Mouse (Mus musculus) cerebellum, adult 2 months (tissue): ENCODE results near the gene Ccl28. TPM values are rescaled to one million over a fixed set of nuclear protein-coding genes. Genes with fewer than 3 reads are reported as not detected.
"Not testable (repeated sequence)": the region's sequence is repeated elsewhere in the genome, so short reads cannot be mapped to it uniquely, and the experiment has no call there.

Experiments used
- DNase-seq, 2 experiments: peaks; one replicate each; pipeline ENCODE4 v3.0.0; 2021
- H3K27ac ChIP-seq: fragments of 200-500 bp; 2 replicates; pipeline ENCODE4 v1.5.1; 2012; ENCODE audit warnings: low read length, control low read depth, inconsistent platforms; ENCODE audit not compliant: insufficient read depth
- H3K27me3 ChIP-seq: fragments of 200-500 bp; 2 replicates; pipeline ENCODE4 v1.6.1; 2012; ENCODE audit warnings: inconsistent platforms, mild to moderate bottlenecking, low read length, moderate library complexity; ENCODE audit not compliant: control insufficient read depth, insufficient read depth
- H3K4me1 ChIP-seq: fragments of 200-500 bp; 2 replicates; pipeline ENCODE4 v1.6.1; 2011; ENCODE audit warnings: low read length; ENCODE audit not compliant: control insufficient read depth, insufficient read depth
- H3K4me3 ChIP-seq: fragments of 200-500 bp; replicated peaks from 2 replicates; pipeline ENCODE3; 2011; ENCODE audit warnings: mild to moderate bottlenecking, low read depth, low read length, control low read depth; ENCODE audit not compliant: insufficient read depth
- CTCF ChIP-seq: fragments of 200-500 bp; IDR thresholded peaks from 2 replicates; pipeline ENCODE4 v1.5.1; 2011; ENCODE audit warnings: low read depth, mild to moderate bottlenecking, control low read depth, low read length, moderate library complexity, borderline replicate concordance; ENCODE audit not compliant: insufficient read depth
- POLR2A ChIP-seq: fragments of 200-500 bp; IDR thresholded peaks from 2 replicates; pipeline ENCODE4 v1.6.1; 2011; ENCODE audit warnings: low read length, control low read depth, borderline replicate concordance; ENCODE audit not compliant: insufficient read depth
- WGBS: fragments of 180-500 bp; shearing (Covaris S2); methylation state at CpG from one replicate; pipeline ENCODE4 v1.1.7; 2018; 5-methylcytosine and 5-hydroxymethylcytosine counted together
- polyA plus RNA-seq: library from polyadenylated mRNA; depleted of rRNA; stranded (reverse); fragments of >200 nt; gene quantifications from 2 replicates; pipeline ENCODE4 v1.2.3, GENCODE M21; 2012

Gene Ccl28
- polyA plus RNA-seq, 1 experiment: 0.47 TPM

GRCm38 (mm10) chr13:119656246-119656645, 32.6 kb downstream of the Ccl28 start:
- TF ChIP-seq POLR2A (no peak), CTCF (no peak)
- DNase-seq: no peak
- H3K4me1 ChIP-seq: peaks cover 3% of the 10 kb centered on the region
- H3K4me3 ChIP-seq: no peak overlapping the region
- H3K27ac ChIP-seq: no peak overlapping the region
- WGBS: 80% methylated on average over 2 of the region's 2 CpGs
- no peaks in the 10 kb centered on the region for H3K27me3 ChIP-seq

GRCm38 (mm10) chr13:119656846-119657416, 33.3 kb downstream of the Ccl28 start:
- Histone ChIP-seq H3K27me3 (no peaks in the 10 kb centered on the region), H3K4me3 (no peak overlapping the region), H3K4me1 (peaks cover 3% of the 10 kb centered on the region), H3K27ac (no peak overlapping the region)
- DNase-seq: peak in 1 of 2 experiments; percentile 25
- 52% methylated on average over 6 of the region's 6 CpGs for WGBS
- TF ChIP-seq CTCF (no peak), POLR2A (no peak)

GRCm38 (mm10) chr13:119661420-119661819, 37.8 kb downstream of the Ccl28 start:
- peak in 1 of 2 experiments; percentile 18 for DNase-seq
- H3K4me3 ChIP-seq, H3K27me3 ChIP-seq, H3K27ac ChIP-seq, H3K4me1 ChIP-seq: not testable (repeated sequence)
- 54% methylated on average over 7 of the region's 9 CpGs for WGBS

GRCm38 (mm10) chr13:119678794-119679193, 55.2 kb downstream of the Ccl28 start:
- no peak for DNase-seq
- WGBS: 87% methylated on average over 8 of the region's 8 CpGs
- no peak for TF ChIP-seq POLR2A
- no peak for TF ChIP-seq CTCF

GRCm38 (mm10) chr13:119679721-119680120, 56.1 kb downstream of the Ccl28 start:
- no peak for DNase-seq
- no peak for TF ChIP-seq CTCF
- TF ChIP-seq POLR2A: no peak
- H3K27me3 ChIP-seq: no peaks in the 10 kb centered on the region
- H3K4me1 ChIP-seq: no peaks in the 10 kb centered on the region; the same call in 1 of the 2 replicates
- no peak overlapping the region for H3K27ac ChIP-seq
- 82% methylated on average over 2 of the region's 2 CpGs for WGBS
- no peak overlapping the region for H3K4me3 ChIP-seq

More at GRCm38 (mm10) chr13:119678794-119679193, 55.2 kb downstream of the Ccl28 start:
- Histone ChIP-seq H3K27me3 (no peaks in the 10 kb centered on the region), H3K27ac (no peak overlapping the region), H3K4me1 (no peaks in the 10 kb centered on the region; the same call in 1 of the 2 replicates), H3K4me3 (no peak overlapping the region)

- DNase-seq: no peak
- H3K4me3 ChIP-seq: no peak overlapping the region
- H3K27ac ChIP-seq: no peak overlapping the region
- H3K4me1 ChIP-seq: no peaks in the 10 kb centered on the region; the same call in 1 of the 2 replicates
- no peaks in the 10 kb centered on the region for H3K27me3 ChIP-seq
- WGBS: 73% methylated on average over 3 of the region's 3 CpGs
- no peak for TF ChIP-seq POLR2A
- no peak for TF ChIP-seq CTCF
These were observed 57.5 kb downstream of the Ccl28 start for GRCm38 (mm10) chr13:119681161-119681560.

- no peaks in the 10 kb centered on the region; the same call in 1 of the 2 replicates for H3K4me1 ChIP-seq
- DNase-seq: no peak
- no peak overlapping the region for H3K4me3 ChIP-seq
- H3K27me3 ChIP-seq: no peaks in the 10 kb centered on the region
- WGBS: 89% methylated on average over 11 of the region's 11 CpGs
- no peak for TF ChIP-seq CTCF
- H3K27ac ChIP-seq: no peak overlapping the region
These were observed 61.0 kb downstream of the Ccl28 start for GRCm38 (mm10) chr13:119684416-119685177.

GRCm38 (mm10) chr13:119689709-119690038, 66.1 kb downstream of the Ccl28 start:
- H3K4me3 ChIP-seq: peak overlapping the region; percentile 46
- H3K27me3 ChIP-seq: no peaks in the 10 kb centered on the region
- 1% methylated on average over 5 of the region's 5 CpGs for whole genome bisulfite sequencing
- no peak overlapping the region for H3K27ac ChIP-seq
- DNase-seq: no peak
- H3K4me1 ChIP-seq: no peaks in the 10 kb centered on the region
- TF ChIP-seq CTCF (no peak), POLR2A (no peak)

- no peaks in the 10 kb centered on the region for H3K4me1 ChIP-seq
- DNase-seq: peak; percentile 98 to 100
- H3K4me3 ChIP-seq: peak within 1 kb of the TSS; percentile 76
- under 1% methylated on average over 58 of the region's 59 CpGs for whole genome bisulfite sequencing
- no peaks in the 10 kb centered on the region for H3K27me3 ChIP-seq
- TF ChIP-seq CTCF: no peak
- TF ChIP-seq POLR2A: peak; percentile 87
- H3K27ac ChIP-seq: peak within 1 kb of the TSS; percentile 62
These were observed 66.6 kb downstream of the Ccl28 start, which contains the start of gene Hmgcs1 for GRCm38 (mm10) chr13:119690039-119690728. Gene Hmgcs1 (plus strand): TSS chr13:119690379.
